Mouse (Mus musculus) forebrain, embryonic 15.5 days (tissue): ENCODE results near the gene Rfx6. TPM values are rescaled to one million over a fixed set of nuclear protein-coding genes. Genes with fewer than 3 reads are reported as not detected.

Experiments used
- ATAC-seq: fragments of 200-750 bp; cut with Nextera tagmentation; replicated peaks from 2 replicates; pipeline ENCODE4 v1.8.0; 2017; ENCODE audit warnings: mild to moderate bottlenecking, moderate TSS enrichment, moderate library complexity
- H3K27ac ChIP-seq: fragments of 300-500 bp; sonication (generic); replicated peaks from 2 replicates; pipeline ENCODE4 v1.5.1; 2015; ENCODE audit warnings: mild to moderate bottlenecking, inconsistent platforms
- H3K27me3 ChIP-seq: fragments of 300-500 bp; sonication (generic); 2 replicates; pipeline ENCODE4 v1.6.1; 2015; ENCODE audit warnings: inconsistent platforms
- H3K36me3 ChIP-seq: fragments of 300-500 bp; sonication (generic); 2 replicates; pipeline ENCODE4 v1.6.1; 2015; ENCODE audit warnings: mild to moderate bottlenecking, inconsistent platforms
- H3K4me1 ChIP-seq: fragments of 300-500 bp; sonication (generic); 2 replicates; pipeline ENCODE4 v1.6.1; 2015; ENCODE audit warnings: inconsistent platforms
- H3K4me2 ChIP-seq: fragments of 300-500 bp; sonication (generic); replicated peaks from 2 replicates; pipeline ENCODE4 v1.6.1; 2015; ENCODE audit warnings: mild to moderate bottlenecking, inconsistent platforms
- H3K4me3 ChIP-seq: fragments of 300-500 bp; sonication (generic); 2 replicates; pipeline ENCODE4 v1.5.1; 2015; ENCODE audit warnings: mild to moderate bottlenecking, inconsistent platforms
- H3K9ac ChIP-seq: fragments of 300-500 bp; sonication (generic); replicated peaks from 2 replicates; pipeline ENCODE4 v1.6.1; 2015; ENCODE audit warnings: mild to moderate bottlenecking, inconsistent platforms
- H3K9me3 ChIP-seq: fragments of 300-500 bp; sonication (generic); 2 replicates; pipeline ENCODE4 v1.6.1; 2016; ENCODE audit warnings: inconsistent platforms
- WGBS: fragments of 180-500 bp; shearing (Covaris S2); methylation state at CpG from one replicate; pipeline ENCODE4 v1.1.7; 2015; ENCODE audit warnings: mixed read lengths; 5-methylcytosine and 5-hydroxymethylcytosine counted together
- polyA plus RNA-seq: library from polyadenylated mRNA; unstranded; fragments of >200 nt; fragmentation: Nextera tagmentation; extraction: Ambion mirVana; gene quantifications from 2 replicates; pipeline ENCODE4 v1.2.1, GENCODE M21; 2015

The Rfx6 gene
- not detected in 2 replicates for polyA plus RNA-seq

DNA sequence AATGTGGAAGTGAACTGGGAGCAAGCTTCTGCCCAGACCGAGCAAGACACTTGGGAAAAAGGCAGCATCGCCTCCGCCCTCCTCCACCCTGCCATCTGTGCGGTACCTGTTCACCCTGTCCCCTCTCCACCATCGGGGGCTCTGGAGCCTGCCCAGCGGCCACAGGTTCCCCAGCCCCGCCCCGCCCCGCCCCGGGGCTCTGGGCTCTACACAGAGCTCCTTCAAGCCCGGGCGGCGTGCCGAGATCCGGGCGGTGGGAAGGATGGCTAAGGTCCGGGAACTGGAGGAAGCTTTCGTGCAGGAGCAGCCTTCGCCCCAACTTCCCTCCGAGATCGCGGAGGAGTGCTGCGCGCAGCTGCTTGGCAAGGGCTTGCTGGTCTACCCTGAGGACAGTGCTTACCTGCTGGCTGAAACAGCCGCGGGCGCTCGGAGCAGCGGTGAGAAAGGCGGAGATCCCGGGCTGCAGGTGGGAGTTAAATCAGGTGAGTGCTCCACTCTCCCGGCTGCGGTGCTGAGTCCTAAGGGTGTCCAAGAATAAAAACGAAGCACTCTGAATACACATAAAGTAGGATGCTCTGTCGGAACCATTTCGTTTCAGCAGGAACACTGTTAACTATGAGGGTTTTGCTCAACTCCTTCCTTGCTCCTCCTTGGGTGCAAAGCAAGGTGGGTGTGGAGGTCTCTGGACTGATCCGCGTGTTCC lies at the start of gene Rfx6:
Gene Rfx6, plus strand, starts transcription at position 209 of the 703 bp plus-strand sequence.
- H3K27ac ChIP-seq: no peak within 1 kb of the TSS
- H3K9ac ChIP-seq: peak within 1 kb of the TSS; percentile 29
- peak within 1 kb of the TSS; percentile 94 for H3K4me2 ChIP-seq
- under 1% methylated on average over 38 of the region's 38 CpGs for WGBS
- H3K36me3 ChIP-seq: no peaks in the 10 kb centered on the region
- ATAC-seq: peak; percentile 87
- H3K27me3 ChIP-seq: peaks cover 12% of the 10 kb centered on the region
- H3K9me3 ChIP-seq: no peaks in the 10 kb centered on the region
- peak within 1 kb of the TSS; percentile 43 for H3K4me3 ChIP-seq
- H3K4me1 ChIP-seq: peaks cover 12% of the 10 kb centered on the region; the same call in 1 of the 2 replicates

- Histone ChIP-seq H3K36me3 (no peaks in the 10 kb centered on the region), H3K27me3 (no peaks in the 10 kb centered on the region), H3K4me2 (no peak within 1 kb of the TSS), H3K9me3 (no peaks in the 10 kb centered on the region), H3K9ac (no peak within 1 kb of the TSS), H3K27ac (no peak within 1 kb of the TSS), H3K4me3 (no peak within 1 kb of the TSS), H3K4me1 (peaks cover 6% of the 10 kb centered on the region; the same call in 1 of the 2 replicates)
- ATAC-seq: no peak
- WGBS: 40% methylated on average over 8 of the region's 8 CpGs
Observed at GRCm38 (mm10) chr10:51631411-51632136, 46.0 kb upstream of the Rfx6 start, which contains the start of gene Gprc6a. TSS of gene Gprc6a (minus strand) at chr10:51631461.

DNA sequence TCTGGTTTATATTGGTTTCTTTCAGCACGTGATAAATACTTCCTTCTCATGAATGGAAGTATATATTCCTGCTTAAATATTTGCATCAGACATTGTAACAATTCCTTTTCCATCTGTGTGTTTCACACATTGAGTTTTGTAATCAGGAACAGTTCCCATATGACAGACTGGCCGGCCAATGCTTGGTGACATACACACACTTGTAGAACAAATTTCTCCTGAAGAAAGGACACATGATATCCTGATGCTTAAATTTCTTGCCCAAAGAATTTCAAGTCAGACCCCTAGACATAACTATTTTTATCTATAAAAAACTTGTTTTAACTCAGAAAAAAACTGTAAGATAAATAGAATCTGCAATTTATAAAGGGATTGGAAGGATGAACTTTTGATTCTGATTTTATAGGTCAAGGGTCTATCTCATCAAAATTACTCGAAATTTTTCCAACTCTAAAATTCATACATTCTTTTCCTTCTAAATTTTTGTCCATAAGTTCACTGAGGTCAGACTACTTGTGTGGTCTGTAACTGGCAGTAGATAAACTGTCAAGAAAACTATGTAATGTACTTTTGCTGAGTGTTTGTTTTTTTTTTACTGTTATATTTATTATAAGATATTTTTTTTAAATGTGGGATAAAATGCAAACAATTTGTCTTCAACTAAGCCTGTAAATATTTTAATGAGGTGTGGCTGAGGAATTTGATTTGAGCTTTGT lies 27.9 kb upstream of the Rfx6 start:
- H3K9me3 ChIP-seq: no peaks in the 10 kb centered on the region
- WGBS: 68% methylated on average over 3 of the region's 3 CpGs

GRCm38 (mm10) chr10:51657324-51657723 lies 20.2 kb upstream of the Rfx6 start:
- WGBS: 79% methylated on average over 1 of the region's 1 CpGs
- Histone ChIP-seq H3K27ac (no peak overlapping the region), H3K4me2 (no peak overlapping the region), H3K9me3 (no peaks in the 10 kb centered on the region), H3K27me3 (no peaks in the 10 kb centered on the region), H3K9ac (no peak overlapping the region), H3K36me3 (no peaks in the 10 kb centered on the region), H3K4me3 (no peak overlapping the region), H3K4me1 (no peaks in the 10 kb centered on the region)
- no peak for ATAC-seq

More for the DNA sequence above, 27.9 kb upstream of the Rfx6 start:
- Histone ChIP-seq H3K36me3 (no peaks in the 10 kb centered on the region), H3K27me3 (no peaks in the 10 kb centered on the region), H3K4me2 (no peak overlapping the region), H3K27ac (no peak overlapping the region), H3K9ac (no peak overlapping the region), H3K4me1 (no peaks in the 10 kb centered on the region), H3K4me3 (no peak overlapping the region)
- ATAC-seq: no peak

GRCm38 (mm10) chr10:51669334-51669733 lies 8.2 kb upstream of the Rfx6 start:
- H3K4me3 ChIP-seq: no peak overlapping the region
- no peaks in the 10 kb centered on the region for H3K27me3 ChIP-seq
- H3K9ac ChIP-seq: no peak overlapping the region
- H3K36me3 ChIP-seq: no peaks in the 10 kb centered on the region
- H3K4me2 ChIP-seq: no peak overlapping the region
- no peaks in the 10 kb centered on the region for H3K9me3 ChIP-seq
- no peaks in the 10 kb centered on the region for H3K4me1 ChIP-seq
- ATAC-seq: no peak
- no peak overlapping the region for H3K27ac ChIP-seq

GRCm38 (mm10) chr10:51671583-51671982 lies 6.0 kb upstream of the Rfx6 start:
- H3K4me2 ChIP-seq: no peak overlapping the region
- no peaks in the 10 kb centered on the region for H3K36me3 ChIP-seq
- 88% methylated on average over 4 of the region's 4 CpGs for WGBS
- no peaks in the 10 kb centered on the region for H3K4me1 ChIP-seq
- no peak overlapping the region for H3K4me3 ChIP-seq
- no peaks in the 10 kb centered on the region for H3K9me3 ChIP-seq
- no peak overlapping the region for H3K27ac ChIP-seq
- ATAC-seq: 0 out of 2 replicates have a peak, but pooled peaks have one; percentile 55
- H3K9ac ChIP-seq: no peak overlapping the region
- peaks cover 7% of the 10 kb centered on the region for H3K27me3 ChIP-seq

DNA sequence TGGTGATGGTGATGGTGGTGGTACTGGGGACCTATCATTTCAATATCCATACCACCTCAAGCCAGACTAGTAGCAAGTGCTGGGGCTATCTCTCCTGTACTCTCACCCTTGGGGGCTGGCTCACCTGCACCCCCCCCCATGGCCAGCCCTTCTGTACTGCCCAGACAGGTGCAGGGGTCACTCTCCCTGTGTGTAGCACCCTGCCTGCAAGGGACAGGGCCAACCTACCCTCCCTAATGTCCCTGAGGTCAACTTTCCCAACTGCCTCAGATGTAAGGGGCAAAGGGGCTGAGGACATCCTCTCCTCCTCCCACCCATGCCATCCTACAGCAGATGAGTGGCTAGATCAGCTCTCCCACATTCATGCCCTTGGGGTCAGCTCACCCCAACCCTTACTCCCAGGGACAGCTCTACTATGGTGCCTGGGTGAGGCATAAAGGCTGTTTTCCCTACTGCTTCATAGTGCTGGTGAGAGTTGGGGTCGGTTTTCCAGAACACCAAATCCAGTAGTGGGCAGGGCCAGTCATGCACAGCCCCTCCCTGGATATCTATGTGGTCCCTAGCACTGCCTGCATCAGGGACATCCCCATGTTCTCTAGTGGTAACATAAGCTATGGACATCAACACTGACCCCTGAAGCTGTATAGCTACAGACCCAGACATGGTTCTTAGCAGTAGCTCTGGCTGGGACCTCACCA lies 5.3 kb upstream of the Rfx6 start:
- Histone ChIP-seq H3K4me2 (no peak overlapping the region), H3K36me3 (no peaks in the 10 kb centered on the region), H3K4me1 (0 out of 2 replicates have a peak, but pooled peaks cover under 1% of the 10 kb centered on the region), H3K4me3 (no peak overlapping the region), H3K27ac (no peak overlapping the region), H3K9ac (no peak overlapping the region), H3K27me3 (peaks cover 7% of the 10 kb centered on the region), H3K9me3 (no peaks in the 10 kb centered on the region)
- 49% methylated on average over 1 of the region's 1 CpGs for WGBS
- no peak for ATAC-seq

DNA sequence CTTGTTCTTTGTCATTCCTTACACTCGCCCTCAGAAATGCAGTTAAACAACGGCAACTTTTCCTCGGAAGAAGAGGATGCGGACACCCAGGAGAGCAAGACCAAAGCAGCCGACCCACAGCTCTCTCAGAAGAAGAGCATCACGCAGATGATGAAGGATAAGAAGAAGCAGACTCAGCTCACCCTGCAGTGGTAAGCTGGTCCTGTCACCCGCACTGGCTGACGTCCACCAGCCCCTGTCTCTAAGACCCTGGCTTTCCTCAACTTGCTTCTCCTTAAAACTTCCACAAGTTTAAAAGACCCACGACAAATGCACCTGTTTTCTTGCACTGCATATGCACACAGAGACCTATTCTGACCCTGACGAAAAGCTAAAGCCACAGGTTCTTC lies 689 bp downstream of the Rfx6 start:
- ATAC-seq: no peak
- Histone ChIP-seq H3K27ac (no peak overlapping the region), H3K4me1 (peaks cover 12% of the 10 kb centered on the region; the same call in 1 of the 2 replicates), H3K9me3 (no peaks in the 10 kb centered on the region), H3K9ac (no peak overlapping the region), H3K4me3 (peak overlapping the region; percentile 43), H3K4me2 (peak overlapping the region; percentile 94), H3K27me3 (peaks cover 12% of the 10 kb centered on the region), H3K36me3 (no peaks in the 10 kb centered on the region)
- 5% methylated on average over 10 of the region's 10 CpGs for WGBS

- no peak overlapping the region for H3K4me2 ChIP-seq
- no peak overlapping the region for H3K27ac ChIP-seq
- H3K4me3 ChIP-seq: no peak overlapping the region
- H3K9me3 ChIP-seq: no peaks in the 10 kb centered on the region
- no peak for ATAC-seq
- H3K36me3 ChIP-seq: no peaks in the 10 kb centered on the region
- no peak overlapping the region for H3K9ac ChIP-seq
- 71% methylated on average over 3 of the region's 3 CpGs for WGBS
- no peaks in the 10 kb centered on the region for H3K4me1 ChIP-seq
- no peaks in the 10 kb centered on the region for H3K27me3 ChIP-seq
Observed at GRCm38 (mm10) chr10:51720904-51721303, 43.3 kb downstream of the Rfx6 start.

GRCm38 (mm10) chr10:51761436-51761835 lies 83.9 kb downstream of the Rfx6 start:
- 92% methylated on average over 5 of the region's 5 CpGs for WGBS
- Histone ChIP-seq H3K4me3 (no peak overlapping the region), H3K27ac (no peak overlapping the region), H3K9ac (no peak overlapping the region), H3K9me3 (no peaks in the 10 kb centered on the region), H3K36me3 (no peaks in the 10 kb centered on the region), H3K27me3 (no peaks in the 10 kb centered on the region), H3K4me2 (no peak overlapping the region), H3K4me1 (no peaks in the 10 kb centered on the region)
- no peak for ATAC-seq

DNA sequence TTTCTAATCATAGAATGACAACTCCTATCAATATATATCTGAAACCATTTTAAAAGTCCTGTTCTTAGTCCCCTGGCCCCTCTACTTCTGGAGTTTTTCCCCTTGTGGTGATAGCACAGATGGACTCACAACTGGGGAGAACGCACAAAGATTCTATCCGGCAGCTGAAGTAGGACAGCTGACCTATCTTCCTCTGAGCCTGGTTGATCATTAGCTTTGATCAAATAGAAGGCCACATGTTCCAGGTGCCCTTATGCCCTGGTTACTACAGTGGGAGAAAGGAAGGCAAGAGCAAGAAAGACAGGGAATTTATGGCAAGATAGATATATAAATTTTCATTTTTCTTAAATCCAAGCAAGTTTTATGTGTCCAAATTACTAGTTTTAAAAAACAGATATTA lies 85.7 kb downstream of the Rfx6 start:
- Histone ChIP-seq H3K4me3 (no peak overlapping the region), H3K9me3 (no peaks in the 10 kb centered on the region), H3K27ac (no peak overlapping the region), H3K4me1 (no peaks in the 10 kb centered on the region), H3K27me3 (no peaks in the 10 kb centered on the region), H3K9ac (no peak overlapping the region), H3K36me3 (no peaks in the 10 kb centered on the region), H3K4me2 (no peak overlapping the region)
- no peak for ATAC-seq
- WGBS: 97% methylated on average over 2 of the region's 2 CpGs
